Mouse (Mus musculus) G1E (cell line): ENCODE results near the gene Ssbp3. TPM values are rescaled to one million over a fixed set of nuclear protein-coding genes. Genes with fewer than 3 reads are reported as not detected.

Source experiments
- ATAC-seq: 2 replicates; pipeline ENCODE4 v1.8.0; 2016; ENCODE audit warnings: mild to moderate bottlenecking; ENCODE audit not compliant: insufficient number of reproducible peaks, poor library complexity, low FRiP score, severe bottlenecking; ENCODE audit errors: extremely low read depth
- DNase-seq: peaks from one replicate; pipeline ENCODE4 v3.0.0; 2012; ENCODE audit warnings: low spot score
- H3K27me3 ChIP-seq: 2 replicates; pipeline ENCODE4 v1.6.1; 2012; ENCODE audit warnings: mild to moderate bottlenecking, low read length, inconsistent platforms; ENCODE audit not compliant: insufficient read depth
- H3K36me3 ChIP-seq: replicated peaks from 2 replicates; pipeline ENCODE3; 2012; ENCODE audit warnings: mild to moderate bottlenecking, inconsistent platforms
- H3K4me1 ChIP-seq: 2 replicates; pipeline ENCODE4 v1.6.1; 2012; ENCODE audit warnings: low read depth, low read length, inconsistent platforms, mixed read lengths; ENCODE audit not compliant: insufficient read depth
- H3K4me3 ChIP-seq: 2 replicates; pipeline ENCODE4 v1.5.1; 2012; ENCODE audit warnings: low read depth, mild to moderate bottlenecking, inconsistent platforms, low read length, moderate library complexity, mixed read lengths
- H3K9me3 ChIP-seq: replicated peaks from 2 replicates; pipeline ENCODE4 v1.6.1; 2012; ENCODE audit warnings: inconsistent platforms
- CTCF ChIP-seq: IDR thresholded peaks from 2 replicates; pipeline ENCODE4 v1.5.1; 2012; ENCODE audit warnings: low read depth, low read length, inconsistent platforms, mixed read lengths
- GATA1 ChIP-seq: IDR thresholded peaks from 2 replicates; pipeline ENCODE4 v1.6.1; 2012; ENCODE audit warnings: borderline replicate concordance, low read length, inconsistent platforms, mixed read lengths
- GATA2 ChIP-seq: IDR thresholded peaks from 2 replicates; pipeline ENCODE4 v1.6.1; 2012; ENCODE audit warnings: low read depth, low read length, inconsistent platforms, borderline replicate concordance
- POLR2AphosphoS5 ChIP-seq: IDR thresholded peaks from 2 replicates; pipeline ENCODE4 v1.6.1; 2012; ENCODE audit warnings: low read depth, low read length, inconsistent platforms; ENCODE audit not compliant: insufficient replicate concordance
- TAL1 ChIP-seq: conservative IDR thresholded peaks from 2 replicates; pipeline ENCODE4 v1.6.1; 2012; ENCODE audit warnings: low read depth, low read length, inconsistent platforms, mixed read lengths
- polyA plus RNA-seq: library from polyadenylated mRNA; stranded (reverse); fragments of >175 nt; gene quantifications from 2 replicates; pipeline ENCODE4 v1.2.3, GENCODE M21; 2012
- total RNA-seq, 2 experiments: library from RNA; stranded (forward) in 1 of 2; stranded (reverse) in 1 of 2; fragments of 200-1000 nt in 1 of 2; fragments of >200 nt in 1 of 2; fragmentation: Nextera tagmentation in 1 of 2; gene quantifications; 2 replicates each; pipeline ENCODE4 v1.2.3; 2014 to 2017

The Ssbp3 gene
- total and polyA plus RNA-seq, 3 experiments: 46.6 to 685 (median 232) TPM

DNA sequence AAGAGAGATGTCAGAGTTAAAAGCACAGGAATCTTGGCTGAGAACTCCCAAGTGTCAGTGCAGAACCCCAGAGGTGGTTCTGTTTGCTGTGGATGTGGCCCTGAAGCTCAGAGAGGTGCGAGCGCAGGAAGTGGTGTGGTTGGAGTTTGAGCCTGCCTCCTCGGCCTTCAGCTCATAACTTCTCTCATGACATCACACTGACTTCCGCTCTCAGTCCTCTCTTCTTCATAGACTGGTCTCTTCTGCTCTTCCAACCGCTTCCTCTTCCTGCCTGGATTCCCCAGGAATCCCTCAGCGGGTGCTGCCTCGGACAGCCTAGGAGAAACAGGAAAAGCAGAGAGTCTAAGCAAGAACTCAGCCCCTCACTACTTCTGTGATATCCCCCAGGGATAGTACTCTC is 60.3 kb downstream of the Ssbp3 start:
- DNase-seq (no peak), ATAC-seq (no peak)
- Histone ChIP-seq H3K9me3 (no peaks in the 10 kb centered on the region), H3K4me3 (no peak overlapping the region), H3K4me1 (peaks cover 86% of the 10 kb centered on the region), H3K36me3 (peaks cover 96% of the 10 kb centered on the region), H3K27me3 (no peaks in the 10 kb centered on the region)
- no peak for TF ChIP-seq GATA2
- no peak for TF ChIP-seq TAL1

GRCm38 (mm10) chr4:106972061-106972460 is 61.6 kb downstream of the Ssbp3 start:
- Histone ChIP-seq H3K4me3 (no peak overlapping the region), H3K9me3 (no peaks in the 10 kb centered on the region), H3K36me3 (peaks cover 96% of the 10 kb centered on the region), H3K27me3 (no peaks in the 10 kb centered on the region), H3K4me1 (peaks cover 86% of the 10 kb centered on the region)
- no peak for TF ChIP-seq POLR2AphosphoS5
- no peak for TF ChIP-seq GATA1
- TF ChIP-seq TAL1: no peak
- TF ChIP-seq CTCF: no peak
- TF ChIP-seq GATA2: no peak
- no peak for DNase-seq
- ATAC-seq: no peak

- no peak for TF ChIP-seq GATA1
- TF ChIP-seq POLR2AphosphoS5: no peak
- TF ChIP-seq TAL1: no peak
- no peak for TF ChIP-seq CTCF
- no peak for TF ChIP-seq GATA2
- no peaks in the 10 kb centered on the region for H3K27me3 ChIP-seq
- peaks cover 98% of the 10 kb centered on the region for H3K36me3 ChIP-seq
- no peaks in the 10 kb centered on the region for H3K9me3 ChIP-seq
- peaks cover 92% of the 10 kb centered on the region for H3K4me1 ChIP-seq
- DNase-seq: no peak
- H3K4me3 ChIP-seq: no peak overlapping the region
- no peak for ATAC-seq
Measured at GRCm38 (mm10) chr4:106972461-106973384, 62.2 kb downstream of the Ssbp3 start.

DNA sequence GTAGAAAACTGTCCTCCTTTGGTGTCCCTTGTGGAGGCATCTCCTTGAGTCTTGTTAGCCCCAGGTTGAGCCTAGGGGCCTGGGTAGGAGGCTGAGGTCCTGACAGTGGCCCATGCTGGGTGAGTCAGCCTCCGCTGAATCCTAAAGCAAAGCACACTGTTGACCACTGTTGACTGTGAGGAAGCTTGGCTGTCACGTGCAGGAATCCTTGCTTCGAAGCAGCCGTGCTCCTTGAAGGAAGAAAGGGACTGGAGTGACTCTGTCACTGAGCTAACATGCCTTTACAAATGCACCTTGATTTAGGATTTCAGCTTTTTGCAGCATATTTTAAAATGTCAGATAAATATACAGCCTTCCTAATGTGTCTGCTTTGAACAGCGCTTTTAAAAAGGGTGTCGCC is 64.8 kb downstream of the Ssbp3 start:
- no peak for TF ChIP-seq POLR2AphosphoS5
- no peak for TF ChIP-seq CTCF
- no peak for TF ChIP-seq TAL1
- TF ChIP-seq GATA2: no peak
- TF ChIP-seq GATA1: no peak
- Histone ChIP-seq H3K4me3 (no peak overlapping the region), H3K27me3 (no peaks in the 10 kb centered on the region), H3K9me3 (no peaks in the 10 kb centered on the region), H3K36me3 (peaks cover 99% of the 10 kb centered on the region), H3K4me1 (peaks cover 96% of the 10 kb centered on the region)
- DNase-seq (no peak), ATAC-seq (no peak)

DNA sequence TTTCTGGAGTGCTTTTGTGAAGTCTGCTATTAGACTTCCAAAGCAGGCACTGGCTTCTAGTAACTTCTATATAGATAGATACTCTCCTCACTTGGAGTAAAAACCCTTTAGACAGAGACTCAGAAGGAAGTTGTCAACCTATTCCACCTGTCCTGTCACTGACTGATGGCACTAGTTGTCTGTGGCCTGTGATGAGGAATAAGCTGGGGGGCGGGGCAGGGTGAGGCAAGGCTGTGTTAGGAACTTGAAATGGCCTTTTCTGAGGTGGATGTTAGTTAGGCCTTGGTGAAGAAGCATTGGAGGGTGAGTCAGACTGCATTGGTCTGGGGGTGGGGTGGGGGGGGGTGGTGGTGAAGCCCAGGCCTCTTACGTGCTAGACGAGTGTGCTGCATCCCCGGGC is 65.4 kb downstream of the Ssbp3 start:
- DNase-seq (no peak), ATAC-seq (no peak)
- Histone ChIP-seq H3K4me1 (peaks cover 96% of the 10 kb centered on the region), H3K4me3 (no peak overlapping the region), H3K9me3 (no peaks in the 10 kb centered on the region), H3K27me3 (no peaks in the 10 kb centered on the region), H3K36me3 (peaks cover 99% of the 10 kb centered on the region)
- TF ChIP-seq POLR2AphosphoS5 (no peak), GATA1 (no peak), TAL1 (no peak), GATA2 (no peak), CTCF (no peak)

DNA sequence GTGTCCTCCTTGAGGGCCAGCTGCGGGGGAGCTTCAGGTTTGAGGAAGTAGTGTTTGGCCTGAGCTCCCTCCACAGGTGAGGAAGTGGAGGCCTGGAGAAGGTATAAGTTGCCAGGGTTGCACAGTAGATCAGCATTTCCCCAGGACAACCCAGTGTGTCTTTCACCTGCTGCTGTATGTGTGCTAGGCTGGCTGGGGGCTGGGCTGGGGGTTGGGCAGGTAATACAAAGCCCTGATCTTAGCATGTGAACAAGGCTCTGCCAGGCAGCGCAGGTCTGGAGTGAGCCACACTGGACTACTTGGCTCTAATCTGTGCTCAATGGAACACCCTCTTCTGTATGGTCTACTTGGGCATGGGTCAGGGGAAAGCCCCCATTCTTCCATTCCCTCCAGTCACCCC is 66.1 kb downstream of the Ssbp3 start:
- ATAC-seq (no peak), DNase-seq (no peak)
- peaks cover 98% of the 10 kb centered on the region for H3K36me3 ChIP-seq
- no peak for TF ChIP-seq CTCF
- no peak for TF ChIP-seq POLR2AphosphoS5
- no peak for TF ChIP-seq TAL1
- TF ChIP-seq GATA2: no peak
- no peak for TF ChIP-seq GATA1
- no peaks in the 10 kb centered on the region for H3K9me3 ChIP-seq
- H3K4me3 ChIP-seq: no peak overlapping the region
- H3K4me1 ChIP-seq: peaks cover 96% of the 10 kb centered on the region
- H3K27me3 ChIP-seq: no peaks in the 10 kb centered on the region
